Mouse (Mus musculus): ENCODE results near the gene Traf3ip1. TPM values are rescaled to one million over a fixed set of nuclear protein-coding genes. Genes with fewer than 3 reads are reported as not detected.

Traf3ip1 gene
- polyA plus RNA-seq, 1 experiment from 2014 or later, result 4.4 TPM

- DNase-seq (ENCODE audit: low spot score) (no peak), ATAC-seq (replicated peaks; ENCODE audit: low FRiP score) (no peak)
- Histone ChIP-seq H3K9ac (ENCODE audit: low read depth, low read length) (no peak overlapping the region), H3K4me1 (replicated peaks; ENCODE audit: control insufficient read depth, insufficient read depth, low read length) (no peaks in the 10 kb centered on the region), H3K4me2 (no peak overlapping the region), H3K27me3 (replicated peaks; ENCODE audit: control insufficient read depth, insufficient read depth, low read length) (no peaks in the 10 kb centered on the region), H3K27ac (ENCODE audit: low read depth, low read length) (no peak overlapping the region), H3K36me3 (ENCODE audit: control insufficient read depth, insufficient read depth, low read length) (no peaks in the 10 kb centered on the region), H3K9me3 (ENCODE audit: control insufficient read depth, low read length) (no peaks in the 10 kb centered on the region), H3K4me3 (ENCODE audit: low read depth, low read length) (no peak overlapping the region)
- 78% methylated on average over 2 of the region's 2 CpGs for WGBS
Measured at GRCm38 (mm10) chr1:91567269-91567668, 72.8 kb downstream of the Traf3ip1 start.

DNA sequence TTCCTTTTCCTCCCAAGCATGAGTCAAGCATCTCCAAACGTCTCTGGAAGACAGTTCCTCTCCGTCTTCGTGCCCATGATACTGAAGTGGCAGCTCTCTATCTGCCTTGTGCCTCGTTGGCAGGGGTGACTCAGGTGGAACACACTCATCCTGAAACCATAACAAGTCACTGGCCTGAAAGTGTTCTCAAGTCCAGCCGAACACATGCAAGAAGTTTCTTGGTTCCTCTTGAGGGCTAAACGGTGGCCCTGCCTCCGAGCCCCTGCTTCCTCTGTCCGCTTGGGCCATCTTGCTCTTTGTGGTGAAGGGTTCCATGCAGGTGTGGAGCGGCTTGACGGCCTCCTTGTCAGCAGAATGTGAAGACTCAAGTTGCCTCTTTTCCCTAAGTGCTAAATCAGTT, 78.0 kb downstream of the Traf3ip1 start:
- ATAC-seq (replicated peaks; ENCODE audit: low FRiP score) (no peak), DNase-seq (ENCODE audit: low spot score) (no peak)
- H3K4me2 ChIP-seq, result no peak overlapping the region
- H3K4me1 ChIP-seq (replicated peaks; ENCODE audit: control insufficient read depth, insufficient read depth, low read length), result no peaks in the 10 kb centered on the region
- WGBS, result 70% methylated on average over 10 of the region's 10 CpGs
- H3K9me3 ChIP-seq (ENCODE audit: control insufficient read depth, low read length), result no peaks in the 10 kb centered on the region
- H3K27ac ChIP-seq (ENCODE audit: low read depth, low read length), result no peak overlapping the region
- H3K4me3 ChIP-seq (ENCODE audit: low read depth, low read length), result no peak overlapping the region
- no peak overlapping the region for H3K9ac ChIP-seq (ENCODE audit: low read depth, low read length)
- H3K36me3 ChIP-seq (ENCODE audit: control insufficient read depth, insufficient read depth, low read length), result no peaks in the 10 kb centered on the region
- H3K27me3 ChIP-seq (replicated peaks; ENCODE audit: control insufficient read depth, insufficient read depth, low read length), result no peaks in the 10 kb centered on the region

DNA sequence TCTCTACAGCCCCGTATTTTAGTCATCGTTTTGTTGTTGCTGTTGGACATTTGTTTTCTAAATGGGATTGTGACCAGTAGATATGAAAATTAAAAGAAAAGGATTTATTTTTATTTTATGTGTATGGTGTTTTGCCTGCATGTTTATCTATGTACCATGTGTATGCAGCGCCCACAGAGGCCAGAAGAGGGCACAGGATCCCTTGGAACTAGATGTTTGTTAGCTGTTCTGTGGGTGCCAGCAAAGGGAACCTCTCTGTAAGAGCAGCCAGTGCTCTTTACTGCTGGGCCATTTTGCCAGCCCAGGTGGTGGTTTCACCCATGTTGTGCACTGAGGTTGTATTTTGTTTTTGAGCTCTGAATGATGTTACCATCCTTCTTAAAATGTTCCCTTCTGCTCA, 79.8 kb downstream of the Traf3ip1 start:
- H3K27ac ChIP-seq (ENCODE audit: low read depth, low read length), result no peak overlapping the region
- 66% methylated on average over 3 of the region's 3 CpGs for WGBS
- H3K4me3 ChIP-seq (ENCODE audit: low read depth, low read length), result no peak overlapping the region
- H3K36me3 ChIP-seq (ENCODE audit: control insufficient read depth, insufficient read depth, low read length), result no peaks in the 10 kb centered on the region
- no peaks in the 10 kb centered on the region for H3K4me1 ChIP-seq (replicated peaks; ENCODE audit: control insufficient read depth, insufficient read depth, low read length)
- no peaks in the 10 kb centered on the region for H3K27me3 ChIP-seq (replicated peaks; ENCODE audit: control insufficient read depth, insufficient read depth, low read length)
- ATAC-seq (replicated peaks; ENCODE audit: low FRiP score) (no peak), DNase-seq (ENCODE audit: low spot score) (no peak)
- H3K9ac ChIP-seq (ENCODE audit: low read depth, low read length), result no peak overlapping the region
- H3K4me2 ChIP-seq, result no peak overlapping the region
- H3K9me3 ChIP-seq (ENCODE audit: control insufficient read depth, low read length), result no peaks in the 10 kb centered on the region

- ATAC-seq (replicated peaks; ENCODE audit: low FRiP score) (no peak), DNase-seq (ENCODE audit: low spot score) (no peak)
- WGBS, result 58% methylated on average over 7 of the region's 7 CpGs
Measured at GRCm38 (mm10) chr1:91577883-91578517, 83.6 kb downstream of the Traf3ip1 start.

More at GRCm38 (mm10) chr1:91577883-91578517, 83.6 kb downstream of the Traf3ip1 start:
- Histone ChIP-seq H3K27ac (ENCODE audit: low read depth, low read length) (no peak overlapping the region), H3K4me2 (no peak overlapping the region), H3K9ac (ENCODE audit: low read depth, low read length) (no peak overlapping the region), H3K4me3 (ENCODE audit: low read depth, low read length) (no peak overlapping the region), H3K4me1 (replicated peaks; ENCODE audit: control insufficient read depth, insufficient read depth, low read length) (peaks cover 11% of the 10 kb centered on the region), H3K9me3 (ENCODE audit: control insufficient read depth, low read length) (no peaks in the 10 kb centered on the region), H3K36me3 (ENCODE audit: control insufficient read depth, insufficient read depth, low read length) (no peaks in the 10 kb centered on the region), H3K27me3 (replicated peaks; ENCODE audit: control insufficient read depth, insufficient read depth, low read length) (no peaks in the 10 kb centered on the region)

Other genes starting within 250 kb of the Traf3ip1 start
- gene Ube2f, start 244.3 kb upstream of the Traf3ip1 start, polyA plus RNA-seq (2014; fragmentation: Nextera tagmentation; extraction: Ambion mirVana), result 78.5 and 81.4 TPM in 2 replicates
- gene Scly, start 196.3 kb upstream of the Traf3ip1 start, polyA plus RNA-seq (2014; fragmentation: Nextera tagmentation; extraction: Ambion mirVana), result 36.9 and 37.0 TPM in 2 replicates
- gene Espnl, start 172.6 kb upstream of the Traf3ip1 start, polyA plus RNA-seq (2014; fragmentation: Nextera tagmentation; extraction: Ambion mirVana), result 0.05 and 0.10 TPM in 2 replicates
- 0.17 and 0.64 TPM in 2 replicates for gene Klhl30, start 143.6 kb upstream of the Traf3ip1 start, polyA plus RNA-seq (2014; fragmentation: Nextera tagmentation; extraction: Ambion mirVana)
- gene Erfe, start 128.2 kb upstream of the Traf3ip1 start, polyA plus RNA-seq (2014; fragmentation: Nextera tagmentation; extraction: Ambion mirVana), result 3.1 and 4.1 TPM in 2 replicates
- 159 and 168 TPM in 2 replicates for gene Ilkap, start 95.8 kb upstream of the Traf3ip1 start, polyA plus RNA-seq (2014; fragmentation: Nextera tagmentation; extraction: Ambion mirVana)
- gene Hes6, start 80.6 kb upstream of the Traf3ip1 start, polyA plus RNA-seq (2014; fragmentation: Nextera tagmentation; extraction: Ambion mirVana), result 50.8 and 51.8 TPM in 2 replicates
- gene Per2, start 35.3 kb upstream of the Traf3ip1 start, polyA plus RNA-seq (2014; fragmentation: Nextera tagmentation; extraction: Ambion mirVana), result 4.5 and 6.8 TPM in 2 replicates
- 12.2 and 13.4 TPM in 2 replicates for gene Asb1, start 45.9 kb downstream of the Traf3ip1 start, polyA plus RNA-seq (2014; fragmentation: Nextera tagmentation; extraction: Ambion mirVana)

Data from liver, embryonic 11.5 days (tissue).